Mouse (Mus musculus) midbrain, embryonic 10.5 days (tissue): ENCODE measurements at regions not wholly inside any gene's neighbourhood (a gene's known extent, or its start where the extent isn't known, plus 50 kb on each side); places are given as distances from the start of the nearest gene placed in this dataset.

Source experiments
- DNase-seq: peaks from one replicate; pipeline ENCODE4 v3.0.0-alpha.2; 2017; ENCODE audit warnings: low spot score
- H3K27ac ChIP-seq: fragments of 300-500 bp; sonication (generic); replicated peaks from 2 replicates; pipeline ENCODE4 v1.5.1; 2016; ENCODE audit warnings: mild to moderate bottlenecking
- H3K27me3 ChIP-seq: fragments of 300-500 bp; sonication (generic); 2 replicates; pipeline ENCODE4 v1.6.1; 2016; ENCODE audit warnings: low read depth, mild to moderate bottlenecking; ENCODE audit not compliant: poor library complexity, severe bottlenecking
- H3K36me3 ChIP-seq: fragments of 300-500 bp; sonication (generic); 2 replicates; pipeline ENCODE4 v1.6.1; 2016; ENCODE audit warnings: mild to moderate bottlenecking, moderate library complexity
- H3K4me1 ChIP-seq: fragments of 300-500 bp; sonication (generic); 2 replicates; pipeline ENCODE4 v1.6.1; 2016
- H3K4me3 ChIP-seq: fragments of 300-500 bp; sonication (generic); 2 replicates; pipeline ENCODE4 v1.5.1; 2016; ENCODE audit warnings: mild to moderate bottlenecking, moderate library complexity
- H3K9me3 ChIP-seq: fragments of 300-500 bp; sonication (generic); replicated peaks from 2 replicates; pipeline ENCODE4 v1.6.1; 2016; ENCODE audit warnings: mild to moderate bottlenecking
- WGBS: fragments of 180-500 bp; shearing (Covaris S2); methylation state at CpG from one replicate; pipeline ENCODE4 v1.1.7; 2016; 5-methylcytosine and 5-hydroxymethylcytosine counted together

DNA sequence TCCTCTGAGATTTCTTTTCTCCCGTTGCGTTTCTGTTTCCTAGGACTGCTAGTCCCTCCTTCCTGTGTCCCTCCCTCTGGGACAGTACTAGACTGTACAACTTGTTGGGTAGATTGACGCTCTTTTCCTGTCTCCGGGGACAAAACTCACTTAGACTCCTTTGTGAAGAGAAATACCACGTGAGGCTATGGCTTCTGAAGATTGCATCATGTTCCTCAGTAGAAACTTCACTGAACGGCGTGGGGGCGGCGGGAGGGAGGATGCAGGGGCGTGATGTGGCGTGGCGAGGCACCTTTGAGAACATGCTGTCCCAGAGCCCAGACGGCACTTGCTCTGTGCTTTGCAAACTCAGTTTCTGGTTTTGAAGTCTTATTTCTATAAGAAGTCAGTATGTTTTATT, 78.5 kb downstream of the Spata18 start:
- H3K4me3 ChIP-seq = no peak overlapping the region
- no peak for DNase-seq
- H3K27me3 ChIP-seq = no peaks in the 10 kb centered on the region
- H3K27ac ChIP-seq = no peak overlapping the region
- 89% methylated on average over 13 of the region's 13 CpGs for WGBS
- H3K9me3 ChIP-seq = no peaks in the 10 kb centered on the region
- H3K36me3 ChIP-seq = no peaks in the 10 kb centered on the region
- peaks cover 2% of the 10 kb centered on the region; the same call in 1 of the 2 replicates for H3K4me1 ChIP-seq

DNA sequence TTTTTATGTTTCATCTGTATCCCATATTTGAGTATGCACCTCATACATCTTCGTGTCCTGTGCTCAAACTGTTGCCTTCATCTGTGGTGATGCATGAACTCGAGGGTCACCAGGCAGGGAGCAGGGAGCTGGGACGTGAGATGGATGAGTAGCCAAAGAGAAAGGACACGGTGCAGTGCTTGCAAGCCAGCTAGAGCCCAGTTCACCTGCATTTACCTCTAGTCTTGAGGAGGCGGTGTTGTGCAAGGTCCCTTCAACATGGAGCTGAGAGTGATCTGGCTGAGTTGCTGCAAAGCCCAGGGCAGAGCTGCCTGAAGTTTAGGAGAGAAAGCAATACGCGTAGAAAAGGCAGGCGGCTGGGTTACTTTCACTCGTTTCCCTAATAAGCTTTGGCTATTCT, 80.2 kb downstream of the Spata18 start:
- H3K9me3 ChIP-seq = no peaks in the 10 kb centered on the region
- peaks cover 2% of the 10 kb centered on the region; the same call in 1 of the 2 replicates for H3K4me1 ChIP-seq
- no peak overlapping the region for H3K27ac ChIP-seq
- H3K36me3 ChIP-seq = no peaks in the 10 kb centered on the region
- no peaks in the 10 kb centered on the region for H3K27me3 ChIP-seq
- H3K4me3 ChIP-seq = no peak overlapping the region
- DNase-seq = no peak
- WGBS = 72% methylated on average over 9 of the region's 9 CpGs

DNA sequence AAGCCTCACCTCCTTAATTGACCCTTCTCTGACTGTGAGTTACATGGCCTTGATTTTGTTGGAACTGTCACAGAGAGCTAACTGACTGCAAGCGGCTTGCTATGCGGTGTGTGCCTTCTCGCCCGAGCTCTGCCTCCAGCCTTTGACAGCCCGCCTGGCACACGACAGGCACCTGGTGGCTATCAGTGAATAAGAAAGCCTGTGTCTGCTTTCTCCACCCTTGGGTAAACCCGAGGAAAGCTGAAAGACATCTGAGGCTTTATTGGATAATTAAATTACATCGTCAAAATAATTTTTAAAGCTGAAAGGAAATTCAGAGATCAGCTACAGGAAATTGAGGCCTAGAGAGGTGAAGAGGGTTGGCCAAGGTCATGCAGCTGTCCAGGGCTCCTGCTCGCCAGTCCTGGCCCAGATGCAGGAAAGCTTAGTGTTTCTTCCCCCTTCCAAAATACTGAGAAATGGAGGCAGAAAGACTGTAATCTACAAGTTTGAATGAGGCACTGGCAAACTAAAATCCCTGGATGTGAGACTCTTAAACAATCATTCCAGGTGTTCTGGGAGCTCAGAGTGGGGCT, 80.9 kb downstream of the Spata18 start:
- Histone ChIP-seq H3K27ac (no peak overlapping the region), H3K27me3 (no peaks in the 10 kb centered on the region)
- no peak for DNase-seq

DNA sequence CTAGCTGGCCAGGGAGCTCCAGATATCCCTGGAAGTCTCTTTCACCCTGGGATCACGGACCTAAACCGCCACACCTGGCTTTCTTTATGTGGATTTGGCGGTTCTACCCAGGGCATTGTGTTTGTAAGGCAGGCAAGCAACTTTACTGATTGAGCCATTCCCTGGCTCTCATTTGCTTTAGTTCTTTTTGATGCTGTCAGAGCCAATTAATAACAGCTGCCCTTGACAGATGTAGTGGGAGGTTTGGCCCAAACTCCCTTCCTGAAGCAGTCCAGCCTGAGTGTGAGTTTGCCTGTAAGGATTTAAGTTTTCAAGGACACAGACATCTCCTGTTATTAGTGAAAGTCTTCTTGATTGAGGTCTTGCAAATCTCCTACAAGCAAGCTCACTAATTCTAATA, 89.6 kb downstream of the Spata18 start:
- H3K9me3 ChIP-seq = no peaks in the 10 kb centered on the region

More for the DNA sequence above, 80.9 kb downstream of the Spata18 start:
- WGBS = 58% methylated on average over 9 of the region's 9 CpGs
- H3K36me3 ChIP-seq = no peaks in the 10 kb centered on the region
- H3K9me3 ChIP-seq = no peaks in the 10 kb centered on the region
- no peak overlapping the region for H3K4me3 ChIP-seq
- peaks cover 2% of the 10 kb centered on the region; the same call in 1 of the 2 replicates for H3K4me1 ChIP-seq

DNA sequence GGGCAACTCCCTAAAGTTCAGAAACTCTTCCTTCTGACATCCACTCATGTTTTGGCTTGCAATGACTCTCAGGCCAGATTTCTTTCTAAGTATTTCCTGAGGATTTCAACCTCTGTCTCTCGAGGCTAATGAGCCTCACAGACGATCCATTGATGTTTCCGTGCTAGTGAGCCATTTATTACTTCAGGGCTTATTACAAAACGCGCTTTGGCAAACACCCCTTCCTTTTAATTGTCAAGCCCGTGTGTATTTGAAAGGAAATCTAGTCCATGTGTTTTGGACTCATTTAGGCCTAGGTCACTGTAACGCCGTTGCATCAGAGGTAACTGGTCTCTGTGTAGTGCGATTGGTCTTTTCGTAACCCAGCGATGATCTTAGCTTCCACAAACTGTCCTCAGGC, 90.3 kb downstream of the Spata18 start:
- H3K36me3 ChIP-seq = no peaks in the 10 kb centered on the region
- DNase-seq = no peak
- WGBS = 90% methylated on average over 11 of the region's 11 CpGs
- H3K4me3 ChIP-seq = no peak overlapping the region
- H3K27ac ChIP-seq = no peak overlapping the region
- H3K4me1 ChIP-seq = peaks cover 3% of the 10 kb centered on the region; the same call in 1 of the 2 replicates
- H3K27me3 ChIP-seq = no peaks in the 10 kb centered on the region
- no peaks in the 10 kb centered on the region for H3K9me3 ChIP-seq

More for the DNA sequence above, 89.6 kb downstream of the Spata18 start:
- Histone ChIP-seq H3K4me3 (no peak overlapping the region), H3K36me3 (no peaks in the 10 kb centered on the region), H3K27ac (no peak overlapping the region), H3K27me3 (no peaks in the 10 kb centered on the region), H3K4me1 (peaks cover 3% of the 10 kb centered on the region; the same call in 1 of the 2 replicates)
- DNase-seq = no peak
- whole genome bisulfite sequencing = 76% methylated on average over 3 of the region's 3 CpGs

DNA sequence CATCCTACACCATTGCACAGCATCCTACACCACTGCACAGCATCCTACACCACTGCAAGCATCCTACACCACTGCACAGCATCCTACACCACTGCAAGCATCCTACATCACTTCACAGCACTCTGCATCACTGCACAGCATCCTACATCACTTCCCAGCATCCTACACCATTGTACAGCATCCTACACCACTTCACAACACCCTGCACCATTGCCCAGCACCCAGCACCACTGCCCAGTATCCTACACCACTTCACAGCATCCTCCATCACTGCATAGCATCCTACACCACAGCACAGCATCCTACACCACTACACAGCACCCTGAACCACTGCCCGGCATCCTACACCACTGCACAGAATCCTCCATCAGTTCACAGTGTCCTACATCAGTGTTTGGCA, 92.8 kb downstream of the Spata18 start:
- 84% methylated on average over 1 of the region's 1 CpGs for WGBS
- no peaks in the 10 kb centered on the region for H3K36me3 ChIP-seq

DNA sequence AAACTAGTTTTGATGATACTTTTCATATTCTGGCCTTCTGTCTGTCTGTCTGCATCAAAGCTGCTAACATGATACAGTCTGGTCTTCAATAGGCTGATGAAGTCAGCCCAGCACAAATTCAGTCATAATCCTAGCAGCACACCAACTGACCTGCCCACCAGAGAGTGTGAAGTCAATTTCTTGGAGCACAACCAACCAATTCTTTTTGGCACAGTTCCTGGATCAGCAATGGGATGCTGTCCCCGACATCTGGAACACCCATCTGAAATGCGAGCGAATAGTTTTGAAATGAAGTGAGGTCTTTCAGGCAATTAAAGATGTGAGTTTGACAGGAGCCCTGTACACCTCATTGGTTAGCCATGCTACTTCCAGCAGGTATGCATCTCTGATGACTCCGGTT, 98.6 kb downstream of the Spata18 start:
- Histone ChIP-seq H3K4me3 (no peak overlapping the region), H3K4me1 (peaks cover 4% of the 10 kb centered on the region; the same call in 1 of the 2 replicates), H3K27me3 (no peaks in the 10 kb centered on the region), H3K36me3 (no peaks in the 10 kb centered on the region), H3K27ac (no peak overlapping the region), H3K9me3 (no peaks in the 10 kb centered on the region)
- DNase-seq = no peak
- 92% methylated on average over 4 of the region's 4 CpGs for WGBS

More for the DNA sequence above, 92.8 kb downstream of the Spata18 start:
- no peaks in the 10 kb centered on the region for H3K9me3 ChIP-seq
- no peak overlapping the region for H3K27ac ChIP-seq
- H3K4me1 ChIP-seq = peaks cover 3% of the 10 kb centered on the region; the same call in 1 of the 2 replicates
- DNase-seq = no peak
- no peak overlapping the region for H3K4me3 ChIP-seq
- no peaks in the 10 kb centered on the region for H3K27me3 ChIP-seq

DNA sequence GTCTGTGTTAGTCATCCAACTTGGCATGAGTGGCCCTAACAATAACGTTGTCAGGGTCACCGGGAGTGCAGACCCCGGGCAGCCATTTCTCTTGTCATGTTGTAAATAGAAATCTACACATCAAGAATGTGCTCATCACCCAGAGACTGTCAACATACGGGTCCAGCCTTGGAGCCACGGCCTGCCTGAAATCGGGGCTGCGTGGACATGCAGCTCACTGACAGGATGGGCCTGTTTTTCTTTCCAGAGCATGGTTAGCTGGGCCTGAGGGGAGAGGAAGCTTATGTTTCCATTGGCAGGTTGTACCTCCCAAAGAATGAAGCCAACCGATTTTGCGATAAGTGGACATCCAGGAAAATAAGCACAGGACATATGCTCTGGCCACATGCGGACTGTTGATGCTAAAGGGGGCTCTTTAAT, 101.1 kb downstream of the Spata18 start:
- no peaks in the 10 kb centered on the region for H3K27me3 ChIP-seq
- no peaks in the 10 kb centered on the region for H3K9me3 ChIP-seq
- 90% methylated on average over 10 of the region's 10 CpGs for WGBS
- no peak overlapping the region for H3K27ac ChIP-seq
- H3K36me3 ChIP-seq = no peaks in the 10 kb centered on the region
- H3K4me3 ChIP-seq = no peak overlapping the region
- no peak for DNase-seq
- H3K4me1 ChIP-seq = peaks cover 4% of the 10 kb centered on the region; the same call in 1 of the 2 replicates

DNA sequence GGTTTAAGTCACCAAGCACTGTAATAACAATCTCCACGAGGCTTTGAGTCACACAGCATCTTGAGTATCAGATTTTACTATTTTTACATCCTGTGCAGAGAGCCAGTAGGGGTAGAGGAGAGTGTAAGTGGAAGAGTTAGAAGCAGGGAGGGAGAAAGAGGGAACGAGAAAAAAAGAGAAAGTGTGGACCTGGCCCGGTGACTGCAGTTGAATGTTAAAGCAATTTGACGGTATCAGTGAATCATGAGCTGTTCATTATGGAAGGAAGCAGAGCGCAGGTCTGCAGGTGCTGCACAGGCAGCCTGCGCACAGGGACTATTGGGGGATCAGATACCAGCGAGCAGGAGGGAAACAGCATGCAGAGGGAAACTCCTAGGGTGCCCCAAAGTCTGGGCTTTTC, 102.6 kb downstream of the Spata18 start:
- Histone ChIP-seq H3K4me3 (no peak overlapping the region), H3K27ac (no peak overlapping the region), H3K4me1 (peaks cover 4% of the 10 kb centered on the region; the same call in 1 of the 2 replicates), H3K36me3 (no peaks in the 10 kb centered on the region), H3K9me3 (no peaks in the 10 kb centered on the region), H3K27me3 (no peaks in the 10 kb centered on the region)
- no peak for DNase-seq
- WGBS = 78% methylated on average over 7 of the region's 7 CpGs

DNA sequence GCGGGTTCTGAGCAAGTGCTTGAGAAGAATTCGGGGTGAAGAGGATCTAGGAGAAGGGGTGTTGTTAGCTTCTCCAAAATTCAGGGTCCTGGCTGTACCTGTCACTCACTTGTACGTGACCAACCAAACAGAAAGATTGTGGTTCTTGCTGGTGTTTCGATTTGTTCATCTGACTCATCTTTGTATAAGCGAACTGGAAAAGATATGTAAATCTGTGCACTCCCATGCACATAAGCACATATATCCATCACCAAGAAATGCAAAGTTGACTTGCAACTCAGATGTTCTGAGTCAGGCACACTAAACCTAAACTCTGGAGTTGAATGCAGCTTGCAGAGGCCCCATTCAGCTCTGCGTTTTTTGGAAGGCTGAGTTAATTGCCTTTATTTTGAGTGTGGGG, 107.4 kb downstream of the Spata18 start:
- 86% methylated on average over 6 of the region's 6 CpGs for WGBS
- H3K36me3 ChIP-seq = no peaks in the 10 kb centered on the region
- DNase-seq = no peak
- H3K27me3 ChIP-seq = no peaks in the 10 kb centered on the region
- no peak overlapping the region for H3K27ac ChIP-seq
- H3K9me3 ChIP-seq = no peaks in the 10 kb centered on the region
- H3K4me1 ChIP-seq = peaks cover 8% of the 10 kb centered on the region
- H3K4me3 ChIP-seq = no peak overlapping the region

DNA sequence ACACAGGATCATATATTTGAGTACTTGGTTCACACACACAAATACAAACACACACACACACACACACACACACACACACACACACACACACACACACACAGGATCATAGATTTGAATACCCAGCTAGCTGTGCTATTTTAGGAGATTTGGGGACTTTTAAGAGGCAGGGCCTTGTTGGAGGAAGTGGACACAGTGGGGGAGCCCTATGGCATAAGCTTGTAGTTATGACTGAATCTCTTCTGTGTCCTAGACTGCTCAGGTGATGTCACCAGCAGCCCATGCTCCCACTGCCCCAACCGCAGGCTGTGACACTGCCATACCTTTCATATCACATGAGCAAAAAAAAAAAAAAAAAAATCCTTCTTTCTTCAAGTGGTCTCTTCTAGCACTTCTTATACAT, 110.1 kb downstream of the Spata18 start:
- no peak for DNase-seq
- 79% methylated on average over 1 of the region's 1 CpGs for WGBS
- H3K4me1 ChIP-seq = peaks cover 5% of the 10 kb centered on the region
- H3K27me3 ChIP-seq = no peaks in the 10 kb centered on the region
- H3K27ac ChIP-seq = no peak overlapping the region
- no peak overlapping the region for H3K4me3 ChIP-seq
- H3K9me3 ChIP-seq = no peaks in the 10 kb centered on the region
- H3K36me3 ChIP-seq = no peaks in the 10 kb centered on the region

DNA sequence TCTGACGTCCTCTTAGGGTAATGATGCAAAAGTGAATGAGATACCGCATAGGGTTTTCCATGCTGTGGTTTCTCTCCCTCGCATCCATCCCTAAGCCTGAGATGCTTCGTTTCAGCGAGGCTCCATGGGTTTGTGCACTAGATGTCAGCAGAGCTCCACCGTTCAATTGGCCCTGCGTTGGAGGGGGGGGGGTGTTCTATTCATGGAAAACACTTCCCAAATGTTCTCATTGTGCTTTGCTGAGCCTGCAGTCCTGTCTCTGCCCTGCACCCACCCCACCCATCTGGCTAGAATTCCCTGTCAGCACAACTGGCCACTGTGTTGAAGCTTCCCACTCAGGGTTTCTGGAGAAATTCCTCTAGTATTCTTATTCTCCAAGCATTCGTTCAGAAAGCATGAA, 110.5 kb downstream of the Spata18 start:
- peak; percentile 47 for DNase-seq
- 27% methylated on average over 8 of the region's 8 CpGs for WGBS
- H3K27ac ChIP-seq = no peak overlapping the region
- H3K9me3 ChIP-seq = no peaks in the 10 kb centered on the region
- H3K4me1 ChIP-seq = peaks cover 5% of the 10 kb centered on the region
- no peak overlapping the region for H3K4me3 ChIP-seq
- no peaks in the 10 kb centered on the region for H3K27me3 ChIP-seq
- H3K36me3 ChIP-seq = no peaks in the 10 kb centered on the region

DNA sequence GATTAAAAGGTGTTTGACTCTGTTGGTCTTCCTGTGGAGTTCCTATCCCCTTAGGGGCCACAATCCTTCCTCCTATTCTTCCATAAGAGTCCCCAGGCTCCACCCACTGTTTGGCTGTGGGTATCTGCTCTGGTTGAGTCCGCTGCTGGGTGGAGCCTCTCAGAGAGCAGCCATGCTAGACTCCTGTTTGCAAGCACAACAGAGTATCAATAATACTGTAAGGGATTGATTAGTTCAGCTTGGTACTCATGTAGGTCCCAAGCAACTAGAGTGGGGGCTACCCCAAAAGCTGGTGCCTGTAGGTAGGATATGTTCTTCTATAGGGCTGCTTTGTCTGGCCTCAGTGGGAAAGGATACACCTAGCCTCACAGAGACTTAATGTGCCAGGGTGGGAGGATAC, 113.0 kb downstream of the Spata18 start:
- peaks cover 5% of the 10 kb centered on the region for H3K4me1 ChIP-seq
- H3K9me3 ChIP-seq = no peaks in the 10 kb centered on the region
- H3K27ac ChIP-seq = no peak overlapping the region
- H3K27me3 ChIP-seq = no peaks in the 10 kb centered on the region
- H3K36me3 ChIP-seq = no peaks in the 10 kb centered on the region
- DNase-seq = no peak
- H3K4me3 ChIP-seq = no peak overlapping the region
- 93% methylated on average over 1 of the region's 1 CpGs for WGBS

DNA sequence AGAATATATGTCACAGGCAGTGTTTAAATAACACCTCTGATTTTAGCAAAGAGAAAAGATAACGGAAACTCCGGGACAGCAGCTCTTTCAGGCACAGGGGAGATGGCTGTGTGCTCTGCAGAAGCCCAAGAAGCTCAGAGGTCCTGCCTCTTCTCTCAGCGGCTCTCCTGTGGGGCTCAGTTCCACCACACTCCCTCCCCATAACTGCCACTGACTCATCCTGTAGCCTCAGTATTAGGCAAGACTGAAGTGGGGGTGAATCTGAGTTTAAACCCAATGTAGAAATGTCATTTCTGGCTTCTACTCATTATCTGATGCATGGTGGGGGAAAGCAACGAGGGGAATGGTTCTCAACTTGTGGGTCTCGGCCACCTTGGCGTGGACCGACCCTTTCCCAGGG, 114.3 kb downstream of the Spata18 start:
- Histone ChIP-seq H3K9me3 (no peaks in the 10 kb centered on the region), H3K4me1 (peaks cover 5% of the 10 kb centered on the region), H3K36me3 (no peaks in the 10 kb centered on the region), H3K27me3 (no peaks in the 10 kb centered on the region), H3K27ac (no peak overlapping the region), H3K4me3 (no peak overlapping the region)
- no peak for DNase-seq
- WGBS = 92% methylated on average over 7 of the region's 7 CpGs
